8 mouse cellular contexts compared by ENCODE assay signal in genomic region chr8:60890520-60890874, GRCm38 (mm10). TPM values are rescaled to one million over a fixed set of nuclear protein-coding genes. Genes with fewer than 3 reads are reported as not detected.
A peak's percentile ranks its signal among the peaks of the same experiment; 100 is the strongest.
DNase-seq lines count a peak whose midpoint lies in the region; ATAC-seq and TF ChIP-seq lines count a peak whose summit lies in the region.

No protein-coding gene starts in this region.

- peaks cover 31% of the 10 kb centered on the region for H3K4me1 ChIP-seq in heart, embryonic 15.5 days (replicated peaks)
- H3K4me1 ChIP-seq in G1E (ENCODE audit: insufficient read depth, low read depth, low read length): peaks cover 63% of the 10 kb centered on the region

- H3K9ac ChIP-seq in heart, embryonic 15.5 days: peak overlapping the region; percentile 73

- H3K36me3 ChIP-seq in heart, embryonic 15.5 days: 0 out of 2 replicates have a peak, but pooled peaks cover 6% of the 10 kb centered on the region
- H3K36me3 ChIP-seq in G1E (replicated peaks) (peaks cover 41% of the 10 kb centered on the region), macrophage (ENCODE audit: inconsistent target) (0 out of 2 replicates have a peak, but pooled peaks cover 6% of the 10 kb centered on the region)

- 0 out of 2 replicates have a peak overlapping the region, but pooled peaks have one; percentile 8 for H3K27ac ChIP-seq in heart, embryonic 15.5 days
- peak overlapping the region; percentile 29 for H3K27ac ChIP-seq in macrophage

- DNase-seq in heart, adult 8-10 months (ENCODE audit: low spot score): no peak
- DNase-seq in G1E (ENCODE audit: low spot score): no peak
- DNase-seq in forelimb bud, embryonic 11.5 days (ENCODE audit: low read depth, low spot score): peak; percentile 12
- no peak for DNase-seq in right cerebral cortex, postnatal 14 days
- DNase-seq in cerebellum, postnatal 14 days: no peak
- DNase-seq in thymus, postnatal 14 days: no peak

- H3K79me2 ChIP-seq in macrophage (ENCODE audit: inconsistent target): peaks cover 51% of the 10 kb centered on the region

- H3K4me2 ChIP-seq in heart, embryonic 15.5 days: peak overlapping the region; percentile 65

- no peaks in the 10 kb centered on the region for H3K27me3 ChIP-seq in heart, embryonic 15.5 days
- H3K27me3 ChIP-seq in G1E (ENCODE audit: insufficient read depth, low read length): no peaks in the 10 kb centered on the region

- no peaks in the 10 kb centered on the region for H3K9me3 ChIP-seq in heart, embryonic 15.5 days (replicated peaks)
- H3K9me3 ChIP-seq in G1E (replicated peaks): no peaks in the 10 kb centered on the region; the same call in 1 of the 2 replicates

- WGBS in heart, embryonic 15.5 days: under 1% methylated on average over 23 of the region's 23 CpGs
- 1% methylated on average over 15 of the region's 23 CpGs for WGBS in macrophage (ENCODE audit: missing documents)

- no peak for ATAC-seq in heart, embryonic 15.5 days (replicated peaks; ENCODE audit: insufficient number of reproducible peaks, insufficient read depth, low FRiP score, low read depth)
- no peak for ATAC-seq in G1E (ENCODE audit: extremely low read depth, insufficient number of reproducible peaks, low FRiP score, poor library complexity, severe bottlenecking)

- TF ChIP-seq CTCF in G1E (IDR thresholded peaks at IDR 0.05; ENCODE audit: low read depth, low read length): no peak

- peak overlapping the region; percentile 75 for H3K4me3 ChIP-seq in heart, embryonic 15.5 days
- peak overlapping the region; percentile 94 for H3K4me3 ChIP-seq in G1E (ENCODE audit: low read depth, low read length)
- peak overlapping the region; percentile 76 for H3K4me3 ChIP-seq in macrophage (ENCODE audit: inconsistent target)

RNA-seq across cellular contexts. Expression of gene Hpf1, which starts 0.3 kb away (rescaled TPM):
- 56.8 and 60.9 TPM in 2 replicates for polyA plus RNA-seq in heart, embryonic 15.5 days (2015; fragmentation: Nextera tagmentation; extraction: Ambion mirVana)
- 10 to 100 TPM; 16.5 to 23.0 (median 18.8) TPM for total RNA-seq in heart, adult 8-10 months (2022)
- total RNA-seq in G1E (2014; fragmentation: Nextera tagmentation): 143 and 180 TPM in 2 replicates
- 106 and 125 TPM in 2 replicates for total RNA-seq in G1E (2017)
- polyA plus RNA-seq in G1E (2012): 7.3 and 9.8 TPM in 2 replicates
- 100 to 1,000 TPM in 1 of 26 experiments, 10 to 100 TPM in 25; 22.8 to 102 (median 65.0) TPM for total RNA-seq in macrophage (2018; cell fraction: chromatin; rRNA removed)
- total RNA-seq in macrophage (2018; cell fraction: cytosol; rRNA removed): 10 to 100 TPM; 31.6 to 54.2 (median 42.6) TPM
- 100 to 1,000 TPM in 1 of 26 experiments, 10 to 100 TPM in 25; 21.8 to 107 (median 54.0) TPM for total RNA-seq in macrophage (2018; cell fraction: nucleus; rRNA removed)
- polyA plus RNA-seq in macrophage (2018): 34.9 to 90.2 TPM (median 75.0 TPM) in 3 replicates
